Mouse (Mus musculus) thymus, postnatal 0 days (tissue): ENCODE data around the gene Plcb4. TPM values are rescaled to one million over a fixed set of nuclear protein-coding genes. Genes with fewer than 3 reads are reported as not detected.

ENCODE experiments used
- DNase-seq: peaks from one replicate; pipeline ENCODE4 v3.0.0-alpha.2; 2015; ENCODE audit warnings: low spot score
- polyA plus RNA-seq: library from polyadenylated mRNA; unstranded; fragments of >200 nt; fragmentation: Nextera tagmentation; extraction: Ambion mirVana; gene quantifications from 2 replicates; pipeline ENCODE4 v1.2.1, GENCODE M21; 2015

Gene Plcb4
- polyA plus RNA-seq, 1 experiment from 2014 or later = 7.2 TPM

DNA sequence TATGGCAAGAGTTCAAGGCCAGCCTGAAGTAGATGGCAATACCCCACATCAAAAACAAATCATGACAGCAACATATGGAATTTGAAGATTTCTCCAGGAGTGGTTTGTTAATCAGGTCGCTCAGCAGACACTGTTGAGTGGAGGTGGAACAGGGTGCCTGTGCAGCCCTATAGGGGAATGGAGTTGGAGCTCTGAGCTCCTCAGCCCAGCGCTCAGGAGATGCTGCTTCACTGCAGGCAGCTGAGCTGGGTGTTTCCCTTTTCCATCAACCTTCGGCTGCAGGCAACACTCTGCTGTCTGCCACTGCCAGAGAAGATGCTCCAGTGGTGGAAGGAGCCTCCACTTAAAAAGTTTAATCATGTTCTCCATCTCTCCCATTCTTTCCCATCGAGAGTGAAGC is 149.5 kb downstream of the Plcb4 start:
- no peak for DNase-seq

DNA sequence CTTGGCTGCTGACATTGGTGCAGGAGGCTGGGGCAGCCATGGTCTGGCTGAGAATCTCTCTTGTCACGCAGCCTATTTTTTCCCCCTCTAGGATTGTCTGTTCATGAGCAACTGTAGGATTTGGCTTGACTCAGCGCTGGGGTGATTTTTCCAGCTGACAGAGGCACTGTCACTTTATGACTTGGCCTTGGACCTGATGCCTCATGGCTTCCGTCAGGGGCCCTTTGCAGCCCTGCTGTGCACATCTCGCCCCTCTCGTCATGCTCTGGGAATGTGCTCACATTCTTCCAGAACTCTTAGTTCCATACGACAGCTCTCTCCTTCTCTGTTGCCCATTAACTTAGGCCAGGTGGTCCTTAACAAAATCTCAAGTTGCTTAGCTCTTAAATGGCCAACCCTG is 152.0 kb downstream of the Plcb4 start:
- no peak for DNase-seq

DNA sequence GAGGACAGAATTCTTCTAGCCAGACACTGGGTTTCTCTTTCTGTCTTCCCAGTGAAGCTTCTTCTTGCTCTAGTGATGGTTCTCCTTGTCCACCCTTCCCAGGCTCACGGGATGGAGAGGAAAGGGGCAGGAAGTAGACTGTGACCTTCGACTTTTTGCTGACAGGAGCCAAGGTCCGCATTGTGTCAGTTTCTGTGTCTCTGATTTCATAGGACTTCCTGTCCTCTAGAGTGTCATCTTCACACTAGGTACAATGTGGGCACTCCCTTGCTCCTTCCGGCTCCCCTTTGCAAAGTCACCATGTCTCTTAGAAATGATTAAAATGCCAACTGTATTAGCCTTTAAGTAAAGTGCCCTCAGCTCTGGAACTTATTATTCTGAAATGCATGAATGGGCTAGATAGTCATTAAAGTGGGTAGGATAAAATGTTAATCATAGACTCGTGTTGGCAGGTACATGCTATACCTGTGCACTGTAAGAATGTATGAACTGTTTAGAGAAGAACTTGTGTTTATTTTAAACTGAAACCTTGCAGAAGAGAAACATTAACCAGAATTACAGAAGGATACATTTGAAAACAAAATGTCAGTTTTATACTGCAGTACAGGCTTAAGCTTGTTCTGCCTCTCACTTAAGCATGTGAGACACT is 152.8 kb downstream of the Plcb4 start:
- no peak for DNase-seq

DNA sequence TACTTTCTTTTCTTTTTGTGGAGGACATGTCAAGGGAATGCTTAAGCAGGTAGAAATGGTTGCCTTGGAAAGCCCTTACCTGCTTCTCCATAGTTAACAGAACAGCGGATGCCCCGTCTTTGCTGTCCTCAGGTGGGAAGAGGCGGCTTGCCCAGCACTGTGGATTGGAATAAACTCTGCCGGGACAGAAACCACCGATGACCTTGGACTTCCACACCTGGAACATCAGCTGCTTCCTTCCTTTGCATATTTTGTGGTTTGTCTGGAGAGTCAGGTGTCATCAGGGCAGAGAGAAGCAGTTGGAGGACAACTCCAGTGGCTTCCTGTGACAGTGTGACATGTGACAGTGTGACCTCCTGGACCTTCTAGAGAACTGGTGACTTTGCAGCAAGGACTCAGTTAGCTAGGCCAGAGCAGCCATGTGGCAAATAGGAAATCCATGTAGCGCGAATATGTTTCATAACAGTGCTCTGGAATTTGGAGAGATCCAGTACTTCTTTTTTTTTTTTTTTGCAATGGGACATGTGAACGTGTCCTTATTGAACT is 154.0 kb downstream of the Plcb4 start:
- DNase-seq = no peak

DNA sequence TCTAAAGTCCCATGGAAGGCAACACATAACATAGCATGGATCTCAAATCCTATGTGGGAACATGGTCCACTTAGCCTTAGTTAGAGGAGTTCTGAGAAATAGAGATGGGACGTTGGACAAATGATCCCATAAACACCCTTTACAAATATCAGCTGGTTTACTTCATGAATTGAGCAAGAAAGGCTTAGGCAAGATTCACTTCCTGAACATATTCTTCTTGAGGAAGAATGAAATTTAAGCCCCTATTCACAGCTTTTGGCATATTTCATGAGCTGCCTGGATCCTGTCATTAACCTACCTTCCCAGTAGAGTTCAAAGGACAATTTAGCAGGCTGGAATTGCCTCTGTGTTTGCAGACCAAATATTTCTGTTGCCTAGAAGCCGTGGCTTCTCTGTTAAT is 161.9 kb downstream of the Plcb4 start:
- DNase-seq = no peak

DNA sequence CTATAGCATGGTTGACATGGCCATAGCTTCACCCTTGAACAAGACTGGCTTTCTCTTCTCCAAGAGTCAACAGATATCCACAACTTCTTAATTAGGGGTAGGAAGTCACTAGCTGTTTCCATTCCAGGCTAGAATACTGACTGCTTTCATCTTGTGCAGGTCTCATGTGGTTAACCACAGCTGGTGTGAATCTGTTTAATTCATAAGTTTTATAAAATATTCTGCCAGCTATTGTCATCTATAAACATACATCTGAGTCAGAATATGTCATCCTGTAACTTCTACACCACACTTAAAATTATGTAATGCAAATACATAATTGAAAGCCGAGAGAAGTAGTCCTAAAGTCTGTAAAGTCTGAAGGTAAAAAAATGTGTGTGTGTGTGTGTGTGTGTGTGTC is 164.9 kb downstream of the Plcb4 start:
- no peak for DNase-seq

DNA sequence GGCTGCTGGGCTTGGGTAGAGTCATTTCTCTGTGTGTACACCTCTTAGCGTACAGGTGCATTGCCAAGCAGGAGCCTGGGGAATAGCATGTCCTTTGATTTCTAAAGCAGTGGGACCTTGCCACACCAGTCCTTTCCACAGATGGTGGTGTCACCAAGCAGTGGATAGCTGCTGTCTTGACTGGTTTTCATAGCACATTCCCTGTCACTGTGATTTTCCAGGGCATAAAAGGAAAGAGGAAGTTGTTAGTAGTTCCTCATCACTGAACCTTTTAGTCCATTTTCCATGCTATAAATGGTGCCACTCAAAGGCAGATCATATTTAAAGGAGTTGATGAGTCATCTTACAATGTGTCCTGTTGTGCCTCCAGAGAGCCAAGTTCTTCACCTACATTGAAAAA is 165.9 kb downstream of the Plcb4 start:
- DNase-seq = no peak

DNA sequence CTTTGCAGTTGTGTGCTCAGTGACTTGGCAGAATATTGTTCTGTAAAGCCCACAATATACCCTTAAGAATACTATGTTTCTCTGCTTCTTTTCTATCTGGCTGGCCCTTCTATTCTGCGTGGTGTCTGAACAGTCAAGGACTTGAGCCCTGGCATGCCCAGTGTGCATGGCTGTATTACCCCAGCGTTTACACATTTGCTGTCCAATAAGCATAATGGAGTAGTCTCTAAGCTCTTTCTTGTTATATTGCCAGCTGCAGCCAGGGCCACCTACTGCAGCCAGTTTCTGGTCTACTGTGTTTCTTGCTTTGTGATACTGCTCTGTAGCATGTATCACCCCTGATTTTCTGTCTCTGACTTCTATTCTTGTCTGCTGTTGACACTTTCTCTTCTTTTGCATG is 166.8 kb downstream of the Plcb4 start:
- no peak for DNase-seq

DNA sequence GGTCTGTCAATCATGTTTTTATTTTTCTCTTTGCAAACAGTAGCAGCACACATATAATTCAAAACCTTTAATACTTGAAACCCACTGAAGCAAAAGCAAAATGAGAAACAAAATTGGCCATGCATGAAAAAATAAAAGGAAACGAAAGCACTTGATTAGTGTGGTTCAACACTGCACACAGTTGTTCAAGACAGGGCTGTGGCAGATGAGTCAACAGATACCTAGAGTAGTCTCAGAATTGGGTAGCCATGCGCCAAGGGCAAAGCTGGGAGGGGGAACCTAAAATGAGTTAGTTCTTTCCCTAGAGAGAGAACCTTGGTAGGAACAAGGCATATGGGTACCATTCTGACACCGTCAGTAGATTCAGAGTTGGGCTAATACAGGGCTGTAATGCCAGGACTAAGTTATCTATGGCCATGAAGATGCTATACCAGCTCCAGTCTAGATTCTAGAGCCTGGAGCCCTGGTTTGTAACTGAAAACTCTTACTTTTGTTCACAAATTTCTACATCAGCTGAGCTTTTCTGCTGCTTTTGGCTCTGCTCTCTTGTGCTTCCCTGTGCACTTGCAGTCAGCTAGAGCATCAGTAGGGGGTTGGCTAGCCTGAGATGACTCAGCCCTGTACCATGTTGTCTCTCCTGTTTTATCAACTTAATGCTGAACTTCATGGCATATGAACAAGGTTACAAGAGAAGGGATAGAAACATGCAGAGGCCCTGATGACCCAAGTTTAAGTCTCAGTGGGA is 168.0 kb downstream of the Plcb4 start:
- no peak for DNase-seq

DNA sequence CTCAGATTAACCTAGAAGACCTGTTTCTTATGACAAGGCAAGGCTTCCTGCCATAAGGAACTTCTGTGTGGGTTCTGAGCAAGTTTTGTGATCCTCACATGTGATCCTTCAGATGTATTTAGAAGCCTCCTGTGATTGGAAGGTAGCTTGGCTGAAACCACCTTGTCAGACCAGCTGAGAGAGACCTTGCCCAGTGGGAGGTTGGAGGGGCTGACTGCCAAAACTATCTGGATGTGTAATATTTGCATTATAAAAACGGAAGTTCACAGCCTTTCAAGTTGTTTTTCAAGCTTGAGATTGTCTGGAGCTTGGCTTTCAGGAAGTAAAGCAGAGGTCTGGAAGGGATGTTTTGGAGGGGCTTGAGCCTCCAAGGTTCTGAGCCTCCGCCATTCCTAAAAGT is 169.6 kb downstream of the Plcb4 start:
- no peak for DNase-seq

DNA sequence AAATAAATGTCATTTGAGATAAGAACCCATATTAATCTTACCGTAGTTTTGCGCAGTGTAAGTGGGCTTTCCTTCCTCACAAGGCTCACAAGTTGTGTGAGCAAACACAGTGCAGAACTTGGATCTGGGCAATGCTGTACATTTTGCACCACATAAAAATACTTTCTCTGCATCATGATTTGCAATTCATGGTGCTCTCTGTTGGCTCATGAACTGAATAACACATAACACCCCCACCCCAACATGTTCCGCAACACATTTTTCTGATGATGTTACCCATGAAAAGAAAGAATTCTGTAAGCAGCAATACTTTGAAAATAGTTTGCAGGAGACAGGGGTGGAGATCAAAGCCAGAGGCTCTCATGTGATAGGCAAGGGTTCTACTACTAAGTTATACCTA is 174.9 kb downstream of the Plcb4 start:
- no peak for DNase-seq

DNA sequence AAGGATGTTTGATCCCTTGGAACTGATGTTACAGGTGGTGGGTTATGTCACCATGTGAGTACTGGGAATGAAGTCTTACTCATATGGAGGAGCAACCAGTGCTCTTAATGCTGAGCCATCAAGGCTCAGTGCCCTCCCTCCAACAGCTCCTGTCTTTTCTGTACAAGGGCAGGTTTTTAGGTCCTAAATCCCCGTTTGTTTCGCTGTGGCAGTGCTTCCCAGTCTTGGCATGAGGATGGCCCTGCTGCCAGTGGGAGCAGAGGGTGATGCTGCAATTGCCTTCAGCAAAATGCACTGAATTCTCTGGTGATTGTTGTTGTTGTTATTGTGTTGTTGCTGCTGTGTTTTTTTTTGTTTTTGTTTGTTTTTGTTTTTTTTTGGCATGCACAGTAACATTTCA is 175.6 kb downstream of the Plcb4 start:
- no peak for DNase-seq

DNA sequence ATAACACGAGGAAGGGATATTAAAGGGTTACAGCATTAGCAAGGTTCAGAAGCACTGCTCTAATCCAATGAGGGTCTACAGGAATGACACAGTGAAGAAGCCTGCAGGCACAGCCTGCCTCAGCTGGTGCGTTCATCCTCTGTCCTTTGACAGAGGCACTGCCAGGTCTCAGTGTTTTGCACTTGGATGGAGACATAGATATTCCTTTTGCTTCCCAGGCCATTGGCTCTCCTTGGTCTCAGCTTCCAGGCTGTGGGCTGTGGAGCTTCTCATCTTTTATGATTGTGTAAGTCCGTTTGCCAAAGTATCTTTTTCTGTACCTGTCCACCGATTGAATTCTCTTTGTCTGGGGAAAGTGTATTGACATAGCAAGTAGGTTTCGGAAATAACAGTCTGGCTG is 177.1 kb downstream of the Plcb4 start:
- DNase-seq = no peak

DNA sequence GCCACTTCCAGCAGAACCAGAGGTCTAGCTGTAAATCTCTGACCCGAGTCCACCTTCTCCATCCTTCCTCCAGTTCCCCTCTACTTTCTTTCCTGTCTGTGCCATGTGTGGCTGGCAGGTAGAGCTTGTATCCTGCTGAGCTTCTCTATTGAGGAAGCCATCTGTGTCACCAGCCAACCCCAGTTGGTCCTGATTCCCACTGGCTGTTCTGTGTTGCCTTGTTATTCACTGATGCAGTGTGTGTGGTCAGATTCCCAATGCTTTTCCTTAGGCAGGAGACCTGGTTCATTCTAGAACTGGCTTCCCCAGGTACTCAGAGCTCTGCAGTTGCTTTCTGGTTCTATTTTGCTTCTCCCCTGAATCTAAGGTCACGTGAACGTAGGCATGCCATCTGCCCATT is 177.6 kb downstream of the Plcb4 start:
- no peak for DNase-seq

DNA sequence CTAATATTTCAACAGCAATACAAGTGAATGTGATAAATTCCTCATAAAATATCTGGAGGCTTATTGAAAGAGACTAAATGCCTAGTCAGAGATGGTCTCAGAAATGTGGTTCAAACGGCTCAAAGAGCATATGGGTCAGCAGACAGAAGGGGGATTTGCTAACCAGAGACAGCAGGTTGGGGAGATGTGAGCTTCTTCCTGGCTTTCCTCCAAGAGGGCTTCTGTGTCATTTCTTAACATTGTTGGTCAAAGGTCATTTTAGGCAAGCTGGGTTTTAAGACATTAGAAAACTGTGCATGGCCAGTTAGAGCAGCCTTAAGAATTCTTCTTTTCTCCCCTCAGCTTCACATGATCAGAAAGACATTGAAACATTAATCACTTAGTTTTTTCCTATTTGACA is 178.9 kb downstream of the Plcb4 start:
- no peak for DNase-seq

DNA sequence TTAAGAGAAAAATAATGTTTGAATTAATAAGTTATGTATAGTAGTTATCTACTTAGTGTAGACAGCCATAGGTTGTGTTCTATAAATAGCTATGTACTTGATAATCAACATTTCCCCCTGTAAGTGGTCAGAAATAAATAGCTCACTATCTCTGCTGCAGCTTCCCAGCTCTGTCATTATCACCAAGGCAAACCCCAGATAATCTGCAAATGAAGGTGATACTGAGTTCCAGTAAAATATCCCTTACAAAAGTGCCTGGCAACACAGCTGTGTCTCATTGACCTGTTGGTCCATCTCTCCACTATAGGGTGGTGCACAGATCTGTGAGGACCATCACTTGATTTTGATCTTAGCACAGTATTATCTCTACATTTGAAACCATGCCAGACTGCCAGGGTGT is 179.3 kb downstream of the Plcb4 start:
- no peak for DNase-seq

DNA sequence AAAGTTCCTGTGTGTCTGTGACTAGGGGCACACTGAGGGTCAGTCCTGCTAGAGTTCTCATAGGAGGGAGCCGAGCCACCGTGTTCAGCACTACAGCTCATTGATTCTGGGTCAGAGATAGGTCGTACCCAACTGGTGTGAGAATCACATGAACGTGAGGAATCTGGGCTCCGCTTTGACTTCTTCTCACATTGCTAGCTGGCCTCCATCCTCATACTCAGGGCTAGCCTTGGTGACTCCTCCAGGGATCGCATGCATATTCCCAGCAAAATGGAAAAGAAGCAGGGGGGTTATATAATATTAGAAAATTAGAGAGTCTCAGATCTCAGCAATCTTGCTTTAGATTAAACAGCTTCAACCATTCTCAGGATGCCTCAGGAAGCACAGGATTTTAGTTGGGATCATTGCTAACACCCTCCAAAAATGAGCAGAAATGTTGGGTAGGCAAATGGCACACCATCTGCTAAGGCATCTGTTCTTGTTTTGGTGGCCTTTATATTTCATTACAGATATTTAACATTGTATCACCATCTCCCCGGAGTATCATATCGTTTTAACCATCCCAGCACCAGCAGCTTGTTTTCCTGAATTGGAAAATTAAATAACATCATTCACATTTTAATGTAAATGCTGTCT is 180.0 kb downstream of the Plcb4 start:
- no peak for DNase-seq

DNA sequence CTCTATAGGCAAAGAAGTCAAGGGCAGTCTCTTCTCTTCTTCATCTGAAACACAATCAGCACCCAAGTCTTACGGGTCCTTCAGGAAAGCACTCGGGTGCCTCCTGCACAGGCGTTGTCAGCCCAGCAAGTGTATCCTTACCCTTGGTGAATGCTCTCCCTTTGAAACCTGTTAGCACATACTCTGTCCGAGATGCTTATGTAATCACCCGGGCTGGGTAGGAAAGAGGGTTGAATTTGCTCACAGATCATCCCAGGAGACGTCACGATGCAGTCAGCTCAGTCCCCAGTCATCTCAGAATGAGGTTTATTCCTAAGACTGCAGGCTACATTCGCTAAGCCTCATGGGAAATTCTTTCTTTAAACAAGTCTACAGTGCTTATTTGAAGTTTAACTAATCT is 184.9 kb downstream of the Plcb4 start:
- no peak for DNase-seq

DNA sequence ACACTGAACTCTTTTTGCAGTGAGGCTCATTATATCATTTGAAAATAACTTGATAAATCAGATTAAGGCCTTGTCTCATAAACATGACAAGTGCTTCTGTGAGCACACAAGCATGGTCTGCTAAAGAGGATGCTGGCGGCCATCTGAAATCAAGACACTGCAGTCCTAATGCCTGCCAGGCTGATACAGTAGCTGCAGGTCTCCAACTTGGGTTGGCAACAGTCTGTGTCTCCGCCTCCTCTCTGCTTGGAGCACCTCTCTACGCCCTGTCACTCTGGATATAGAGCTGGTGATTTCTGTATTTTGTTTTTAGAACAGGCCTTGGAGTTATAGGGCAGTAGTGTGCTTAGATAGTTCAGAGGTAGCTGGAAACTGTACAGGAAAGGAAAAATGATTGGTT is 188.1 kb downstream of the Plcb4 start:
- no peak for DNase-seq

DNA sequence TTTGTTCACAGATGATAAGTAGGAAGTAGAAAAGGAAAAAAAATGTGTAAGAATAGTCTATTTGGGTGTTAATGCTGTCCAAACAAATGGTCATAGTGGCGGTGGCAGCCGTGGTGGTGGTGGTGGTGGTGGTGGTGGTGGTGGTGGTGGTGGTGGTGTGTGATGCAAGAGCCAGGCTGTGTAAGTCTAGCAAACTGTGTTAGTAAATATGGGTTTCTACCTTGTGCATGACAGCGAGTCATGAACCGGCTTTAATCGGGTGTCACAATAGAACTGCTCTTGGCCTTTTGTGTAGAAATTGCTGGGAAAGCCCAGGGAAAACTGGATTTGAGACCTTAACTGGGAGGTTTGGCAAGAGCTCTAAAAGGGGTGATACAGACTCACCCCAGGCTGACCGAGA is 188.9 kb downstream of the Plcb4 start:
- no peak for DNase-seq

DNA sequence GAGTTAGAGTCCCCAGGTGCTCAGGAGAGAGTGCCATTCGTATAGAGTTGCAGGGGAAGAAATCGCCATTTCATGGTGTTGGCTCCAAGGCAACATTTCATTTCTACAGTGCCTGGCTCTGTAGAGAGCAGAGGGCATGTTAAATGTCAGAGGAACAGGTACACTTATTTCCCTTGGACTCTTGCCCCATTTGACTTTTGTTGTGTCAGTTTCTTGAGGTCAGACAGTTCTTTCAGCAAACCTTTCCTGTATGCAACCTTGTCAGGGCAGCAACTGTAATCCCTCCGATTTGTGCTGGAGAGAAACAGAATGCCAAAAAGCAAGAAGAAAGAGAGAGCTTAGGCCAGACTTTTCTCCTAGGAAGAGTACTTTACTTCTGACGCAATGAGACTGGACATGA is 189.4 kb downstream of the Plcb4 start:
- no peak for DNase-seq

DNA sequence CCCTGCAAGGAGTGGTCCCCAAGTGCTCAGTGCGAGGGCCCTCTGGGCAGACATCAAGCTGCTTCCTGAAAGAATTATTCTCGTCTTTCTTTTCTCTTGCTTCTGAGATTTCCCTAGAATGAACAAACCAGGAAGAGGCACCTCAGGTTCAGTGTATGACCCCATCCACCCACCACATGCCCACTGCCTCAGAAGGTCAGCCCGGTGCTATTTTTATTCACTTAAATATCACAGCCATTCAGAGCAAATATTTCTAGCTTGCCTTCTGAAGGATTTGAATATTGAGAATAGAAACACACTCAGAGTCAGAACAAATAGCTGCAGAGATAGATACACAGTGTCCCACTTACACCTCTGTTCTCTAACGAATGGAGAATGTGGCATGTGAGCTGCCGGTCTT is 193.2 kb downstream of the Plcb4 start:
- no peak for DNase-seq

DNA sequence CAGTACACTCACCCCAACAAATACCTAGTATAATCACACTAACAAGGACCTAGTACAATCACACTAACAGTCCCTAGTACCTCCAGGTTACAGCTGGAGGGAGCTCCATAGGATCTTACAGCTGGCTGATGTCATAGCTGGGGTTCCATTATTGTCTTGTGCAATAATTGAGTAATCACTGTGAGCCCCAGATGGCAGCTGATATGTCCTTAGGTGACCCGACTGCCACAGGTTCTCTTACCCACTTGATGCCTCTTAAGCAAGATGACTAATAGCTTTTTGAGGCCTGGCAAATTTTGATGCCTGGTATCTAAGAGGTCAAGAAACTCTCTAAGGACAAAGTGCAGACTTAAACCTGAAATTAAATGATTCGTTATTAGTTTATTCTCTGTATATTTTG is 194.3 kb downstream of the Plcb4 start:
- no peak for DNase-seq
